Mouse (Mus musculus) adrenal gland, adult 8-10 months (tissue): ENCODE data around the gene Myom1. TPM values are rescaled to one million over a fixed set of nuclear protein-coding genes. Genes with fewer than 3 reads are reported as not detected.

Source experiments
- DNase-seq: peaks from one replicate; pipeline ENCODE4 v3.0.0; 2022
- total RNA-seq, 4 experiments: library from RNA; stranded (reverse); gene quantifications; 2 replicates each; pipeline ENCODE4 v1.2.4; 2022

The Myom1 gene
- total RNA-seq, 4 experiments from 2014 or later, result 1.4 to 2.4 (median 2.0) TPM

- DNase-seq, result no peak
Measured at GRCm38 (mm10) chr17:71136384-71137333, 134.2 kb downstream of the Myom1 start.

GRCm38 (mm10) chr17:71137334-71137721 lies 134.9 kb downstream of the Myom1 start:
- no peak for DNase-seq

- no peak for DNase-seq
Measured at GRCm38 (mm10) chr17:71142068-71142467, 139.6 kb downstream of the Myom1 start.

- DNase-seq, result no peak
Measured at GRCm38 (mm10) chr17:71143155-71143554, 140.7 kb downstream of the Myom1 start.

GRCm38 (mm10) chr17:71144322-71145116 lies 142.1 kb downstream of the Myom1 start:
- DNase-seq, result no peak

- no peak for DNase-seq
Measured at GRCm38 (mm10) chr17:71145248-71145961, 143.0 kb downstream of the Myom1 start.

- DNase-seq, result no peak
Measured at GRCm38 (mm10) chr17:71153356-71153755, 150.9 kb downstream of the Myom1 start.

GRCm38 (mm10) chr17:71155271-71155670 lies 152.8 kb downstream of the Myom1 start:
- DNase-seq, result peak; percentile 84

GRCm38 (mm10) chr17:71159152-71159567 lies 156.7 kb downstream of the Myom1 start:
- DNase-seq, result no peak

GRCm38 (mm10) chr17:71159720-71160119 lies 157.3 kb downstream of the Myom1 start:
- no peak for DNase-seq

- DNase-seq, result no peak
Measured at GRCm38 (mm10) chr17:71160244-71160995, 158.0 kb downstream of the Myom1 start.

- DNase-seq, result peak; percentile 52
Measured at GRCm38 (mm10) chr17:71164991-71165390, 162.6 kb downstream of the Myom1 start.

- no peak for DNase-seq
Measured at GRCm38 (mm10) chr17:71168205-71168815, 165.9 kb downstream of the Myom1 start.

GRCm38 (mm10) chr17:71168846-71169245 lies 166.4 kb downstream of the Myom1 start:
- DNase-seq, result no peak

GRCm38 (mm10) chr17:71169639-71170038 lies 167.2 kb downstream of the Myom1 start:
- no peak for DNase-seq

GRCm38 (mm10) chr17:71171161-71171560 lies 168.7 kb downstream of the Myom1 start:
- DNase-seq, result no peak

Other genes starting within 250 kb of the Myom1 start
- gene Tgif1, start 149.1 kb upstream of the Myom1 start, total RNA-seq, result 10 to 100 TPM; 45.8 to 61.5 (median 60.5) TPM
- 100 to 1,000 TPM; 265 to 302 (median 283) TPM for gene Myl12a, start 245 bp downstream of the Myom1 start, total RNA-seq
- 10 to 100 TPM; 43.3 to 68.5 (median 55.2) TPM for gene Lpin2, start 179.9 kb downstream of the Myom1 start, total RNA-seq